Mouse (Mus musculus): ENCODE measurements at regions not wholly inside any gene's neighbourhood (a gene's known extent, or its start where the extent isn't known, plus 50 kb on each side); places are given as distances from the start of the nearest gene placed in this dataset.

- DNase-seq (ENCODE audit: low spot score in 2 of 2): no peak
These were observed 54.5 kb upstream of the Mafb start for GRCm38 (mm10) chr2:160421216-160421911.

GRCm38 (mm10) chr2:160424491-160424890 is 57.6 kb upstream of the Mafb start:
- no peak for DNase-seq (ENCODE audit: low spot score in 2 of 2)

DNA sequence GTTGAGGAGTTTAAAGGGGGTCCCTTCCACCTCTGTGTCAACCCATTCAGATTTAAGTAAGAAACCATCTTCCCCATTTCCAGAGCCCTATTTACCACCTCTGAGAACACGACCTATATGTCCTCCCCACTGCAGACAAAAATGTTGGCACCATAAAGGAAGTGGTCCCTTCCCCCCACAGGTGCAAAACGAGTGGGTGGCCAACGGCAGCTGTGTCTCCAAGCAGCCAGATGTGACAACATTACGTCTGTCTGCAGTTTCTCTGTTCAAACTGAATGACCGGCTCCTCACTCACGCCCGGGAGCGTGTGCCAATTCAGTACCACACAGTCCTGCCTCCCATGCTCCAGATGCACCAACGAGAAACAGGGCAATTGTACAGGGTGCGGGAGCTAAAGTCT is 60.6 kb upstream of the Mafb start:
- DNase-seq (ENCODE audit: low spot score in 2 of 2): no peak

GRCm38 (mm10) chr2:160433252-160433651 is 66.4 kb upstream of the Mafb start:
- DNase-seq (ENCODE audit: low spot score in 2 of 2): peak; percentile 16 to 26

DNA sequence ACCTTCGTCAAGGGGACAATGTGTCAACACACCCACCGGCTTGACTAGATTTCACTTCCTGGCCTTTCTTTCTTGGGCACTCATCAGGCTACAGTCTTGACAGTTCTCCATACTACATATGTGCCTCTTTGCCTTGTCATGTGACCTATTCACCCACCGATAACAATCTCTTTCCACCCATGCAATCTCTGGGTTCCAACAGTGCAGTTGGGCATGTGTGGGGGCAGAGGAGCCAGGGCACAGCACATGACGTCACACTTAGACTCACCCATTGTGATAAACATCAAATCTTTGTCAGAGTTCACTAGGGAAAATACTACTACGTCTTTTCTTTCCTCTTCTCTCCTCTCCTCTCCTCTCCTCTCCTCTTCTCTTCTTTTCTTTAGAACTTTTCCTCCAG is 67.8 kb upstream of the Mafb start:
- no peak for DNase-seq (ENCODE audit: low spot score in 2 of 2)

DNA sequence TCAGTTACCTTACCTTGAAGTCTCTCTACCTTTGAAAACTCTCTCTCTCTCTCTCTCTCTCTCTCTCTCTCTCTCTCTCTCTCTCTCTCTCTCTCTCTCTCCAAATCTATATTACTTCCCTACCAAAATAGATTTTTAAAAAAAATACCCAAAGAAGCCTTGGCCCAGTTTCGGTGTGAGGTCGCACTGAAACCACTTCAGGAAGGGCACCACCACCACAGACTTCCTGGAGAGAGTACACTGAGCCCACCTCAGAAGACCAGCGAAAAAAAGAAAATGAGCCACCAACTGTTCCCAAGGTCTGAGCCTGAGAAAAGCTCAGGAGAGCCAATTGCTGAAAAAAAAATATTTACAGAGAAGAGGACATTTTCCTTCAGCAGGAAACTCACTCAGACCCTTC is 68.8 kb upstream of the Mafb start:
- DNase-seq (ENCODE audit: low spot score in 2 of 2): no peak

- DNase-seq (ENCODE audit: low spot score in 2 of 2): no peak
These were observed 72.2 kb upstream of the Mafb start for GRCm38 (mm10) chr2:160439028-160439427.

GRCm38 (mm10) chr2:160440236-160440635 is 73.4 kb upstream of the Mafb start:
- no peak for DNase-seq (ENCODE audit: low spot score in 2 of 2)

GRCm38 (mm10) chr2:160451057-160451456 is 84.2 kb upstream of the Mafb start:
- no peak for DNase-seq (ENCODE audit: low spot score in 2 of 2)

DNA sequence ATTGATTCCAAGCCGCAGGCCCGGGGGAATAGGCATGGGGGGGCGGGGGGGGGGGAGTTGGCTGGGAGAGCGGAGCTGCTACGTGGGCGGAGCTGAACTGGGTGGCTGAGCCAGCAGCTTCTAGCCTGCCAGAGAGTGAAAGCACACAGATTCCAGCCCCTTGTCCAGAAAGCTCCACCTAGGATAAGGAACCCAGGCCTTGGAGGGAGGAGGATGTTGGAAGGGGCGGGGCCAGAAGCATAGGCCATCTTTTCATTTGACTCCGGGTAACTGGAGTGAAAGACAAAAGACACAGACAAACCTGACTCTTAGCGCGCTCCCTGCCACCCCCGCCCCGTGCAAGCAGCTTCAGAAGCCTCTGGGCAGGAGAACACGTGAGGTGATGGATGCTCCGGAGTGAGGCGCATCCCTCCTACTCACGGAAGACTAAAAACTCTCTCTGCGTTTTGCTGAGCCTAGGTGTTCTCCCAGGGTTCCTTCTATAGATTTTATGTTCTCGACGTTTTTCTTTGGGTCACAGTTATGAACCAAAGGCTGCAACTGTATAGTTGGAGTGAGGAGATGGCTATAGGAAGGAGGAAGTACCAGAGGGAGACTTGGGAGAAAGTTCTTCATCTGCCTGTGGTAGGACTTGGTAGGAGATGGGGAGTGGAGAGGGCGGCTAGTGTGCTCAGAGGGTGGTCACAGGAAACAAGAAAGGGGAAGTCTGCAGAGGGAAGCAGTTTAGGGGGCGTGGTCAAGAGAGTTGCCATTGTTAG is 84.8 kb upstream of the Mafb start:
- peak in 1 of 2 experiments; percentile 31 for DNase-seq (ENCODE audit: low spot score in 2 of 2)

- no peak for DNase-seq (ENCODE audit: low spot score in 2 of 2)
These were observed 85.3 kb upstream of the Mafb start for GRCm38 (mm10) chr2:160452239-160452530.

DNA sequence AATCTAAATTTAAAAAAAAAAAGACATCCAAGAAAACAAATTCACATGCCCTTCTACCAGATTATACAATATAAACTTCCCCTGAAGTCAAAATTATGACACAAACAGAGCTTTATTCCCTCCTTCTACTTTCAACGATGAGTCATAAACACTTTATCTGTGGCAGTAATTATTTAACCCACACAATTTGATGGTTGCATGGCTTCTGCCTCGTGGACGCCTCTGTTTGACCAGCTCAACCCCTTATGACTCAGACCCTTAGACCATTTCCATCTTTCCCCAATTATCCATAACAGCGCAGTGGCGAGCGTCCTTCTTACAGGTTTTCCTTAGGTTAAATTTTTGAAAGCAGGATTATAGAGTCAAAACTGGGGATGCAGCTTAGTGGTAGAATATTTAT is 85.9 kb upstream of the Mafb start:
- DNase-seq (ENCODE audit: low spot score in 2 of 2): no peak

GRCm38 (mm10) chr2:160455617-160456016 is 88.8 kb upstream of the Mafb start:
- no peak for DNase-seq (ENCODE audit: low spot score in 2 of 2)

GRCm38 (mm10) chr2:160456681-160457080 is 89.8 kb upstream of the Mafb start:
- DNase-seq (ENCODE audit: low spot score in 2 of 2): no peak

- DNase-seq (ENCODE audit: low spot score in 2 of 2): no peak
These were observed 104.7 kb upstream of the Mafb start for GRCm38 (mm10) chr2:160471561-160471960.

- no peak for DNase-seq (ENCODE audit: low spot score in 2 of 2)
These were observed 109.3 kb upstream of the Mafb start for GRCm38 (mm10) chr2:160476181-160476580.

GRCm38 (mm10) chr2:160479240-160479639 is 112.4 kb upstream of the Mafb start:
- DNase-seq (ENCODE audit: low spot score in 2 of 2): no peak

DNA sequence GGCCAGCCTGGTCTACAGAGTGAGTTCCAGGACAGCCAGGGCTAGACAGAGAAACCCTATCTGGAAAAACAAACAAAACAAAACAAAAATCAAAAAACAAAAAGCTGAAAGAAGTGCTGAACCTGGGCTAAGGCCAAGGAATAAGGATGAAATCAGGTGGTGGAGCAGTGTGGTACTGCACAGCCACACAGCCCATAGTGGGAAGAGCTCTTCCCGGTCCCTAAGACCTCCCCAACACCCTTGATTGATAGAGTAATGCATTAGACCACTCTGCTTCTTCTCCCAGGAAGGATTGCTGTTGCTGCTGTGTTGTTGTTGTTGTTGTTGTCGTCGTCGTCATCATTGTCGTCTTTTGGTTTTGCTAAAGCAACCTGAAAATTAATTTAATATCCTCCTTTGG is 118.2 kb upstream of the Mafb start:
- no peak for DNase-seq (ENCODE audit: low spot score in 2 of 2)

DNA sequence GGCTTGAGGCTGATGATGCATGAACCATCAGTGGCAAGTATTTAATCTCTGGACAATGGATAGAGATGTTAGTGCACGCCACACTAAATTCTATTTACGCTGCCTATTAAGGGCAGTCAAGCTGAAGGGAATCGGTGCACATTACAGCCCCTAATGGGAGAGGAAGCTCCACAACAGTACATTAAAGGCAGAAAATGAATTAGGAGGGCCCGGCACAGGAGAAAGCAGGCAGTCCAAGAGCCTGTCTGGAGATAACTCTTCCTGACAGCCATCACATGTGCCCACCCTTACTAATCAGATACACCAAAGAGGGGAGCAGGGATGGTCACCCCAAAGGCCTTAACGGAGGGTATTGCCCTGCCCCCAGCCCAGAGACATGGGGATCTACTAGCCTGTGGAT is 118.7 kb upstream of the Mafb start:
- DNase-seq (ENCODE audit: low spot score in 2 of 2): no peak

- no peak for DNase-seq (ENCODE audit: low spot score in 2 of 2)
These were observed 132.9 kb upstream of the Mafb start for GRCm38 (mm10) chr2:160499726-160500125.

DNA sequence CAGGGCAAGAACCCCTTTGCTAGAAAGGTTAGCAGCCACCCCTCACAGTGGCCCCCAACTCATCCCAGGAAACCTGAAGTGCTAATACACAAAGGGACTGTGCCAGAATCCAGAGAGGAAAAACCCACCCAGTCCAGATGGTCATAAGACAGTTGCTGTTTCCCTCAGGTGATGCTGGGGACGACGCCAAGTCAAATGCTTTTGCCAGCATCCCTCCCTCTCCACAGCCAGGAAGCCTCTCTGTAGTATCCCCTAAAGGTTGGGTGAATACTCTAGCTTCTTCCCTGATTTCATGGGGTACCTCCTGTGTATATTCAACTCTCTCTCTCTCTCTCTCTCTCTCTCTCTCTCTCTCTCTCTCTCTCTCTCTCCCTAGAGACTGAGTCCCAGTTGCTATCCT is 136.0 kb upstream of the Mafb start:
- no peak for DNase-seq (ENCODE audit: low spot score in 2 of 2)

DNA sequence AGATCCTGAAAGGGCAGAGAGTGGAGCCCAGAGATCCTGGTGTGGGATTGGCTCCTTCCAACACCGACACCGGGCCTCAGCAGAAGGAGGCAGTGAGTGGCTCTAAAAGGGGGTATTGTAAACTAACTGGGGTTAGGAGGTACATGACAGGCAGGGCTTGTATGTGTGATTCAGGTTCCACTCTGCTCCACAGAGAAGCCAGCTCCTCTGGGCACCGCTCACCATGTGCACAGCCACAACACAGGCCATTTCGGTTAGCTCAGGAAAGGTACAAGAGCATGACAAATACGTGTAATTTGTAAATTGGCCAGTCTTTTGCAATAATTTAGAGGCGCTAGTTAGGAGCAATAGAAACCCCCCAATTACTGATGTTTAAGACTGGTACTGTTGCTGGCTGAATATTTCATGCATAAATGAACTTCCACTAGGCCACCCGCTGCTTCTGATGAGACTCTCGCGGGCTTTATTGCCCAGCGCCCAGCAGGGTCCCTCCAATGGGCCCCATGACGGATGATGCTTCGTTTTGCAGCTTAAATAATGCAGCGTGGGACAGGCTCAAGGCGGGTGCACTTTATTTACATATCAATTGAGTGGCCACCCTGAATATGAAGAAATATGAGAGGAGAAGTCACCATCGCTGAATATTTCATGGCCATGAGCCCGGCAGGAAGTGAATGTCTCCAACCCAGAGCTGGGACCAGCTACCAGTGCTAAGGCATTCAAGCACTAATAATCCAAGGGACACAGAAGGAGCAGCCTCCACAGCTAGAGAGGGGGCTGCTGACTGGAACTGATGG is 136.9 kb upstream of the Mafb start:
- no peak for DNase-seq (ENCODE audit: low spot score in 2 of 2)

- DNase-seq (ENCODE audit: low spot score in 2 of 2): no peak
These were observed 137.5 kb upstream of the Mafb start for GRCm38 (mm10) chr2:160504394-160504657.

Data from adrenal gland, postnatal 4 days (tissue).